Mouse (Mus musculus) CD4-positive naive resting alpha-beta T cell, adult 76 days (primary cell): Measurements from ENCODE around the gene Fkbp11. TPM values are rescaled to one million over a fixed set of nuclear protein-coding genes. Genes with fewer than 3 reads are reported as not detected.

Experiments
- total RNA-seq: library from RNA; stranded (reverse); gene quantifications from one replicate; pipeline ENCODE4 v1.2.4, GENCODE M21; 2023

Fkbp11 gene
- total RNA-seq: 4.2 TPM

GRCm38 (mm10) chr15:98727443-98728321, at the start of gene Fkbp11:
Fkbp11 (minus strand) TSS chr15:98728198.

GRCm38 (mm10) chr15:98777762-98778161, 49.8 kb upstream of the Fkbp11 start, which contains the start of gene Wnt10b:
Wnt10b (minus strand) TSS chr15:98778150.

GRCm38 (mm10) chr15:98762670-98763529, 34.9 kb upstream of the Fkbp11 start, which contains the start of gene Arf3:
Arf3 (minus strand) TSS chr15:98763214.

GRCm38 (mm10) chr15:98707766-98708372, 20.1 kb downstream of the Fkbp11 start, which contains the start of gene Ccdc65:
Ccdc65 (plus strand) TSS chr15:98708207.

GRCm38 (mm10) chr15:98676940-98677728, 50.9 kb downstream of the Fkbp11 start, which contains the start of gene Rnd1:
Rnd1 (minus strand) TSS chr15:98677461.

Other genes starting within 250 kb of the Fkbp11 start
- gene Lalba, start 245.5 kb downstream of the Fkbp11 start, total RNA-seq: not detected
- not detected for gene Olfr279, start 235.8 kb downstream of the Fkbp11 start, total RNA-seq
- gene Kansl2, start 193.9 kb downstream of the Fkbp11 start, total RNA-seq: 49.4 TPM
- gene Ccnt1, start 157.3 kb downstream of the Fkbp11 start, total RNA-seq: 167 TPM
- gene 4930415O20Rik, start 157.2 kb downstream of the Fkbp11 start, total RNA-seq: not detected
- gene Adcy6, start 118.1 kb downstream of the Fkbp11 start, total RNA-seq: 37.8 TPM
- 1.5 TPM for gene Cacnb3, start 97.4 kb downstream of the Fkbp11 start, total RNA-seq
- 148 TPM for gene Ddx23, start 65.3 kb downstream of the Fkbp11 start, total RNA-seq
- 1.2 TPM for gene Rnd1, start 50.7 kb downstream of the Fkbp11 start, total RNA-seq
- gene Ccdc65, start 20.0 kb downstream of the Fkbp11 start, total RNA-seq: not detected
- 85.5 TPM for gene Arf3, start 35.0 kb upstream of the Fkbp11 start, total RNA-seq
- 0.56 TPM for gene Wnt10b, start 50.0 kb upstream of the Fkbp11 start, total RNA-seq
- not detected for gene Wnt1, start 61.7 kb upstream of the Fkbp11 start, total RNA-seq
- 0.23 TPM for gene Ddn, start 81.3 kb upstream of the Fkbp11 start, total RNA-seq
- 122 TPM for gene Prkag1, start 103.3 kb upstream of the Fkbp11 start, total RNA-seq
- 276 TPM for gene Kmt2d, start 143.0 kb upstream of the Fkbp11 start, total RNA-seq
- 24.9 TPM for gene Rhebl1, start 166.3 kb upstream of the Fkbp11 start, total RNA-seq
- not detected for gene Dhh, start 170.3 kb upstream of the Fkbp11 start, total RNA-seq
- gene Lmbr1l, start 190.0 kb upstream of the Fkbp11 start, total RNA-seq: 388 TPM
- gene Tuba1b, start 206.4 kb upstream of the Fkbp11 start, total RNA-seq: 217 TPM
- not detected for gene Gm49450, start 225.4 kb upstream of the Fkbp11 start, total RNA-seq
- gene Tuba1a, start 225.5 kb upstream of the Fkbp11 start, total RNA-seq: 261 TPM